Mouse (Mus musculus): Measurements from ENCODE around the gene Ltc4s. TPM values are rescaled to one million over a fixed set of nuclear protein-coding genes. Genes with fewer than 3 reads are reported as not detected.

Gene Ltc4s
- polyA plus RNA-seq (2014; fragmentation: Nextera tagmentation; extraction: Ambion mirVana) = 2.1 and 3.2 TPM in 2 replicates

- peaks cover 17% of the 10 kb centered on the region; the same call in 1 of the 2 replicates for H3K27me3 ChIP-seq (ENCODE audit: insufficient read depth, low read length)
- H3K9me3 ChIP-seq (ENCODE audit: low read depth, low read length) = no peaks in the 10 kb centered on the region
- peaks cover 22% of the 10 kb centered on the region for H3K36me3 ChIP-seq (ENCODE audit: insufficient read depth)
- no peak for DNase-seq
- peak within 1 kb of the TSS; percentile 54 for H3K4me3 ChIP-seq (ENCODE audit: low read depth, low read length)
- 33% methylated on average over 10 of the region's 10 CpGs for WGBS
- TF ChIP-seq CTCF (IDR thresholded peaks at IDR 0.05; ENCODE audit: low read depth) = no peak
- H3K4me2 ChIP-seq = peak within 1 kb of the TSS; percentile 97
- H3K27ac ChIP-seq (ENCODE audit: low read depth) = no peak within 1 kb of the TSS
- ATAC-seq (ENCODE audit: insufficient read depth) = no peak
- no peaks in the 10 kb centered on the region for H3K4me1 ChIP-seq (ENCODE audit: insufficient read depth)
- no peak within 1 kb of the TSS for H3K9ac ChIP-seq
Observed at GRCm38 (mm10) chr11:50238324-50238723, at the start of gene Ltc4s. TSS of gene Ltc4s (minus strand) at chr11:50238616.

DNA sequence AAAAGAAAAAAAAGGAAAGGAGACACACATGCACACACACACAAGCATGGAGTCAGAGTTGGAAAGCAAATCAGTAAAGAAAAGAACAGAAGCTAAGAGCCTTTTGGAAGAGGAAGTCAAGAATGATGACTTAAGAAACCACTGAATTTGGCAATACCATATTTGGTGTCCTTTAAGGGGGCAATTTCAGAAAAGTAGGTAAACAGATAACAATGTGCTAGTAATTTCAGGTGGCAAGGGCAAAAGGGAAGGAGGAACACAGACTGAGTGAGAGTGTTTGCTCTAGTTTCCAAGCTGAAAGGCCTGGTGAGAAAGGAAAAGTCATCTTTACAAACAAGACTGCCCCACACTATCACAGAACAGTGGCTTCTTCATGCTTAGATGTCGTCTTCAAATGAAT lies 48.0 kb upstream of the Ltc4s start:
- peaks cover 31% of the 10 kb centered on the region; the same call in 1 of the 2 replicates for H3K36me3 ChIP-seq (ENCODE audit: insufficient read depth)
- no peaks in the 10 kb centered on the region for H3K9me3 ChIP-seq (ENCODE audit: low read depth, low read length)
- WGBS = 83% methylated on average over 1 of the region's 1 CpGs
- DNase-seq (no peak), ATAC-seq (ENCODE audit: insufficient read depth) (no peak)
- H3K4me1 ChIP-seq (ENCODE audit: insufficient read depth) = no peaks in the 10 kb centered on the region
- no peak overlapping the region for H3K4me3 ChIP-seq (ENCODE audit: low read depth, low read length)
- H3K9ac ChIP-seq = no peak overlapping the region
- H3K27ac ChIP-seq (ENCODE audit: low read depth) = no peak overlapping the region
- H3K4me2 ChIP-seq = no peak overlapping the region
- no peak for TF ChIP-seq CTCF (IDR thresholded peaks at IDR 0.05; ENCODE audit: low read depth)
- no peaks in the 10 kb centered on the region for H3K27me3 ChIP-seq (ENCODE audit: insufficient read depth, low read length)

GRCm38 (mm10) chr11:50285696-50286095 lies 47.3 kb upstream of the Ltc4s start:
- Histone ChIP-seq H3K9ac (no peak overlapping the region), H3K27ac (ENCODE audit: low read depth) (no peak overlapping the region), H3K9me3 (ENCODE audit: low read depth, low read length) (no peaks in the 10 kb centered on the region), H3K4me2 (no peak overlapping the region), H3K36me3 (ENCODE audit: insufficient read depth) (peaks cover 39% of the 10 kb centered on the region; the same call in 1 of the 2 replicates), H3K4me3 (ENCODE audit: low read depth, low read length) (no peak overlapping the region), H3K4me1 (ENCODE audit: insufficient read depth) (no peaks in the 10 kb centered on the region), H3K27me3 (ENCODE audit: insufficient read depth, low read length) (no peaks in the 10 kb centered on the region)
- ATAC-seq (ENCODE audit: insufficient read depth) (no peak), DNase-seq (no peak)
- TF ChIP-seq CTCF (IDR thresholded peaks at IDR 0.05; ENCODE audit: low read depth) = no peak
- 93% methylated on average over 7 of the region's 7 CpGs for WGBS

GRCm38 (mm10) chr11:50285263-50285662 lies 46.8 kb upstream of the Ltc4s start:
- no peak for DNase-seq
- peaks cover 41% of the 10 kb centered on the region; the same call in 1 of the 2 replicates for H3K36me3 ChIP-seq (ENCODE audit: insufficient read depth)
- H3K4me2 ChIP-seq = no peak overlapping the region
- no peaks in the 10 kb centered on the region for H3K27me3 ChIP-seq (ENCODE audit: insufficient read depth, low read length)
- no peaks in the 10 kb centered on the region for H3K9me3 ChIP-seq (ENCODE audit: low read depth, low read length)
- 89% methylated on average over 5 of the region's 5 CpGs for WGBS
- H3K9ac ChIP-seq = no peak overlapping the region
- no peaks in the 10 kb centered on the region for H3K4me1 ChIP-seq (ENCODE audit: insufficient read depth)
- ATAC-seq (ENCODE audit: insufficient read depth) = no peak
- TF ChIP-seq CTCF (IDR thresholded peaks at IDR 0.05; ENCODE audit: low read depth) = no peak
- no peak overlapping the region for H3K27ac ChIP-seq (ENCODE audit: low read depth)
- no peak overlapping the region for H3K4me3 ChIP-seq (ENCODE audit: low read depth, low read length)

DNA sequence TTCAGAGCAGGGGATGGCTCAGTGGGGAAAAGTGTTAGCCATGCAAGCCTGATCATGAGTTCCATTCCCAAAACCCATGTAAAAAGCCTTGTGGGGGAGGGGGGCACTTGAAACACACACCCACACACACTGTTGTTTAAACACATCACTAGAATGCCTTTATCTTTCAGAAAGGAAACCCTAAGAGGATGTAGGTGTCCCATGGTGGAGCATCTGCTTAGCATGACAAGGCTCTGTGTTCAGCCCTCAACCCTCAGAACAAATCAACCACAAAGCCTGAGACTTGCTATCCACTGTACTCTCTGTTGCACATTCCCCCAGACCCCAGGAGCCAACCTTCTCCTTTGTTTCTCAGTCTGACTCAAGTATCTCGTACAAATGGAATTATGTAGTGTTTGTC lies 41.6 kb upstream of the Ltc4s start:
- Histone ChIP-seq H3K9me3 (ENCODE audit: low read depth, low read length) (no peaks in the 10 kb centered on the region), H3K4me1 (ENCODE audit: insufficient read depth) (no peaks in the 10 kb centered on the region), H3K27me3 (ENCODE audit: insufficient read depth, low read length) (no peaks in the 10 kb centered on the region), H3K4me3 (ENCODE audit: low read depth, low read length) (no peak overlapping the region), H3K4me2 (no peak overlapping the region), H3K27ac (ENCODE audit: low read depth) (no peak overlapping the region), H3K36me3 (ENCODE audit: insufficient read depth) (peaks cover 17% of the 10 kb centered on the region; the same call in 1 of the 2 replicates), H3K9ac (no peak overlapping the region)
- no peak for ATAC-seq (ENCODE audit: insufficient read depth)
- no peak for TF ChIP-seq CTCF (IDR thresholded peaks at IDR 0.05; ENCODE audit: low read depth)
- no peak for DNase-seq
- 79% methylated on average over 1 of the region's 1 CpGs for WGBS

DNA sequence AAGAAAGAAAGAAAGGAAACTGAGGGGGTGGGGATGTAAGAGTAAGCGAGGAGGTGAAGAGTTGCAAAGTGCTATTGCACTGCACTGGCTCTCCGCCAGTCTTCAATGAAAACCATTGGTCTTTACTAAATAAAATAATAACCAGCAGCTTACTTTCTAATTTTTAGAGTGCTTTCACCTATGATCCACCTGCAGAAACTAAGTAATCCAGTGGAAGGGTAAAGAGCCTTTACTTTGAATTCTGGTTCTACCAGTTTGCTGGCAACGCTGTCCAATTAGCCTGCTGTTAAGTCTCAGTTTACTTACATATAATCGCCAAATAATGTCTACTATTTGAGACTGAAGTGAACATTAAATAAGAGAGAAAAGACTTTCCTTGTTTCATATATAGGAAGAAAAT lies 40.6 kb upstream of the Ltc4s start:
- H3K36me3 ChIP-seq (ENCODE audit: insufficient read depth) = peaks cover 17% of the 10 kb centered on the region; the same call in 1 of the 2 replicates
- no peak for TF ChIP-seq CTCF (IDR thresholded peaks at IDR 0.05; ENCODE audit: low read depth)
- no peak overlapping the region for H3K9ac ChIP-seq
- no peak overlapping the region; the same call in 1 of the 2 replicates for H3K27ac ChIP-seq (ENCODE audit: low read depth)
- no peak overlapping the region for H3K4me2 ChIP-seq
- no peaks in the 10 kb centered on the region for H3K27me3 ChIP-seq (ENCODE audit: insufficient read depth, low read length)
- no peak overlapping the region for H3K4me3 ChIP-seq (ENCODE audit: low read depth, low read length)
- no peaks in the 10 kb centered on the region for H3K9me3 ChIP-seq (ENCODE audit: low read depth, low read length)
- no peaks in the 10 kb centered on the region for H3K4me1 ChIP-seq (ENCODE audit: insufficient read depth)
- DNase-seq (peak; percentile 51), ATAC-seq (ENCODE audit: insufficient read depth) (0 out of 2 replicates have a peak, but pooled peaks have one; percentile 14)
- 70% methylated on average over 4 of the region's 4 CpGs for WGBS

- Histone ChIP-seq H3K9ac (no peak overlapping the region), H3K4me3 (ENCODE audit: low read depth, low read length) (no peak overlapping the region), H3K4me2 (no peak overlapping the region), H3K27me3 (ENCODE audit: insufficient read depth, low read length) (no peaks in the 10 kb centered on the region), H3K27ac (ENCODE audit: low read depth) (no peak overlapping the region), H3K4me1 (ENCODE audit: insufficient read depth) (no peaks in the 10 kb centered on the region), H3K9me3 (ENCODE audit: low read depth, low read length) (no peaks in the 10 kb centered on the region), H3K36me3 (ENCODE audit: insufficient read depth) (peaks cover 17% of the 10 kb centered on the region; the same call in 1 of the 2 replicates)
- no peak for ATAC-seq (ENCODE audit: insufficient read depth)
- no peak for TF ChIP-seq CTCF (IDR thresholded peaks at IDR 0.05; ENCODE audit: low read depth)
- DNase-seq = no peak
- WGBS = 95% methylated on average over 6 of the region's 6 CpGs
Observed at GRCm38 (mm10) chr11:50277706-50278105, 39.3 kb upstream of the Ltc4s start.

All from lung, embryonic 14.5 days (tissue).